Mouse (Mus musculus) adrenal gland, postnatal 36 days (tissue): ENCODE data around the gene Ttc7. TPM values are rescaled to one million over a fixed set of nuclear protein-coding genes. Genes with fewer than 3 reads are reported as not detected.

ENCODE experiments used
- DNase-seq, 2 experiments: peaks; one replicate each; pipeline ENCODE4 v3.0.0; 2021; ENCODE audit warnings: mixed read lengths in 1 of 2
- total RNA-seq, 2 experiments: library from RNA; stranded (reverse); gene quantifications; 2 replicates each; pipeline ENCODE4 v1.2.3; 2021

Ttc7 gene
- total RNA-seq, 2 experiments from 2014 or later: 9.5 to 14.3 TPM

- DNase-seq: no peak
These were observed 135.4 kb downstream of the Ttc7 start for GRCm38 (mm10) chr17:87418082-87418481.

- peak in 1 of 2 experiments; percentile 16 for DNase-seq
These were observed 144.8 kb downstream of the Ttc7 start, which contains the start of gene Stpg4 for GRCm38 (mm10) chr17:87427511-87427910. Gene Stpg4 (minus strand): TSS chr17:87427741.

GRCm38 (mm10) chr17:87429431-87429830 is 146.7 kb downstream of the Ttc7 start:
- no peak for DNase-seq

Other genes with a start within 250 kb of the Ttc7 start
- gene Socs5, start 175.2 kb upstream of the Ttc7 start, total RNA-seq: 10 to 100 TPM; 75.7 to 80.5 TPM
- 100 to 1,000 TPM; 256 to 285 TPM for gene Mcfd2, start 17.0 kb upstream of the Ttc7 start, total RNA-seq
- not detected for gene Stpg4, start 144.9 kb downstream of the Ttc7 start, total RNA-seq
- gene Calm2, start 164.0 kb downstream of the Ttc7 start, total RNA-seq: 100 to 1,000 TPM; 420 to 539 TPM